Mouse (Mus musculus) ES-Bruce4 (cell line): ENCODE results near the gene Adamts1. TPM values are rescaled to one million over a fixed set of nuclear protein-coding genes. Genes with fewer than 3 reads are reported as not detected.

Source experiments
- H3K27ac ChIP-seq: 2 replicates; pipeline ENCODE4 v1.5.1; 2012; ENCODE audit warnings: low read length, inconsistent platforms; ENCODE audit not compliant: insufficient read depth
- H3K27me3 ChIP-seq: 2 replicates; pipeline ENCODE4 v1.6.1; 2012; ENCODE audit warnings: mild to moderate bottlenecking, low read length, inconsistent platforms; ENCODE audit not compliant: control insufficient read depth, poor library complexity, insufficient read depth, severe bottlenecking
- H3K36me3 ChIP-seq: 2 replicates; pipeline ENCODE4 v1.6.1; 2012; ENCODE audit warnings: inconsistent platforms, mild to moderate bottlenecking, low read length, moderate library complexity; ENCODE audit not compliant: control insufficient read depth, poor library complexity, insufficient read depth, severe bottlenecking
- H3K4me1 ChIP-seq: one replicate; pipeline ENCODE4 v1.8.1; 2011; ENCODE audit warnings: low read length; ENCODE audit not compliant: control insufficient read depth, insufficient read depth
- H3K4me3 ChIP-seq: 2 replicates; pipeline ENCODE4 v1.5.1; 2011; ENCODE audit warnings: low read depth, mild to moderate bottlenecking, low read length
- H3K9ac ChIP-seq: 2 replicates; pipeline ENCODE4 v1.6.1; 2012; ENCODE audit warnings: low read depth, mild to moderate bottlenecking, inconsistent platforms; ENCODE audit not compliant: poor library complexity, severe bottlenecking
- H3K9me3 ChIP-seq: replicated peaks from 2 replicates; pipeline ENCODE4 v1.6.1; 2012; ENCODE audit warnings: mild to moderate bottlenecking, low read length, inconsistent platforms; ENCODE audit not compliant: control insufficient read depth, poor library complexity, insufficient read depth, severe bottlenecking
- CTCF ChIP-seq: IDR thresholded peaks from one replicate; pipeline ENCODE4 v1.8.1; 2011; ENCODE audit warnings: low read depth, low read length
- EP300 ChIP-seq: IDR thresholded peaks from 2 replicates; pipeline ENCODE4 v1.6.1; 2011; ENCODE audit warnings: low read depth, low read length; ENCODE audit not compliant: insufficient read depth
- POLR2A ChIP-seq: IDR thresholded peaks from one replicate; pipeline ENCODE4 v1.8.1; 2011; ENCODE audit warnings: low read length; ENCODE audit not compliant: insufficient read depth
- polyA plus RNA-seq: library from polyadenylated mRNA; stranded (reverse); fragments of >200 nt; gene quantifications from 2 replicates; pipeline ENCODE4 v1.2.4, GENCODE M21; 2011; ENCODE audit warnings: low read depth; ENCODE audit not compliant: missing spikeins, insufficient read depth, insufficient read length

The Adamts1 gene
- polyA plus RNA-seq, 1 experiment, result 3.9 TPM

DNA sequence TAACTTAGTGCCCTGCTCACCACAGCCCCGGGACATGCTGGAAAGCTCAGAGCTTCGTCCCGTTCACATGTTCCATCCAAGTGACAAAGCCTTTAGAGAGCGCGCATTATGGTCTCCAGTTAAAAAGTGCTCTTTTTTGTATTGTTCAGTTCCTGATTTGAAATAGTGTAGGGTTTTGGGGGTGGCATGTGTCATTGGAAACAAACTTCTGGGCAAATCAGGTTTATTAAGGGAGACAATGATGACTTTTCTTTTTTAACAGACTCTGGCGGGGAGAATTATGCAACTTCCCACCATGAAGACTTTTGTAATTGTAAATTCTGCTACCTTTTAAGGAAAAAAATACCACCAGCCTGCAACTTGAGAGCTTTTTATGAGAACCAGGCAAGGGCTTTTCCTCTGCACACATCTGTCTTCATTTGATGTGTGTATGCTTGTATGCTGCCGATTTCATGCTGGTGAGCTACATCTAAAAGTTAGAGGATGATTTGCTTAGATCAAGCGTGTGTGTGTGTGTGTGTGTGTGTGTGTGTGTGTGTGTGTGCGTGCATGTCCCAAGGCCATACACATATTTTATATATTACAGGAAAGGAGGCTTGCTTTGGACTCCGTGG is 40.8 kb downstream of the Adamts1 start:
- Histone ChIP-seq H3K27me3 (no peaks in the 10 kb centered on the region), H3K27ac (no peak overlapping the region), H3K4me3 (no peak overlapping the region), H3K36me3 (no peaks in the 10 kb centered on the region), H3K9ac (no peak overlapping the region), H3K9me3 (no peaks in the 10 kb centered on the region), H3K4me1 (no peaks in the 10 kb centered on the region)
- no peak for TF ChIP-seq POLR2A
- no peak for TF ChIP-seq EP300
- TF ChIP-seq CTCF, result no peak

DNA sequence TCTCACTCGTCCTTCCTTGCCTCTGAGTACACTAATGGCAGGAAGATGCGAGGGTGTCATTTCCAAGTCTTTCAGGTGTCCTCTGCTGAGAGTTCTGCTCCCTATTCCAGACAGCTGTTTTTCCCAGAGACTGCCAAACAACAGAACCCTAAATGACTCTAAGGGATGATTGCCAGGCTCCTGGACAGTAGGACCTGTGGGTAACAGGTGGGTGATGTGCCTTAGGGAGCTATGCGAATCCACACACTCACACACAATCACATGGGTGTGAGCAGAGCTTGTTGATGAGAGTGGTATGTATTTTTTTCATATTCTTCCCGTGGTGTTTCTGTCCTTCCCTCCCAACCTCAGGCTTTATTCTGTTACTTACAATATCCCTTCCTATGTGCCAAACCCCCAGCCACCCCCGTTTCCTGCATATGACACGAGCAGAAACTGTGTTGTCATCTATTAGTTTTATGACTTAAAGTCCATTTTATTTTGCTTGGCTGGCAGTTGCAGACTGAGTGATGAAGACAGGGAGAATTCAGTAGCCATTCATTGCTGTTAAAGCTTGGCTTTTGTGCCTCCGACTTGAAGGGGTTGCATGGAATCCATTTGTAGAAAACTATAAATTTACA is 41.8 kb downstream of the Adamts1 start:
- H3K36me3 ChIP-seq, result no peaks in the 10 kb centered on the region
- no peak overlapping the region for H3K9ac ChIP-seq
- no peaks in the 10 kb centered on the region for H3K27me3 ChIP-seq
- H3K27ac ChIP-seq, result no peak overlapping the region
- H3K4me3 ChIP-seq, result no peak overlapping the region
- TF ChIP-seq EP300 (no peak), CTCF (no peak), POLR2A (no peak)
- H3K9me3 ChIP-seq, result no peaks in the 10 kb centered on the region
- no peaks in the 10 kb centered on the region for H3K4me1 ChIP-seq

DNA sequence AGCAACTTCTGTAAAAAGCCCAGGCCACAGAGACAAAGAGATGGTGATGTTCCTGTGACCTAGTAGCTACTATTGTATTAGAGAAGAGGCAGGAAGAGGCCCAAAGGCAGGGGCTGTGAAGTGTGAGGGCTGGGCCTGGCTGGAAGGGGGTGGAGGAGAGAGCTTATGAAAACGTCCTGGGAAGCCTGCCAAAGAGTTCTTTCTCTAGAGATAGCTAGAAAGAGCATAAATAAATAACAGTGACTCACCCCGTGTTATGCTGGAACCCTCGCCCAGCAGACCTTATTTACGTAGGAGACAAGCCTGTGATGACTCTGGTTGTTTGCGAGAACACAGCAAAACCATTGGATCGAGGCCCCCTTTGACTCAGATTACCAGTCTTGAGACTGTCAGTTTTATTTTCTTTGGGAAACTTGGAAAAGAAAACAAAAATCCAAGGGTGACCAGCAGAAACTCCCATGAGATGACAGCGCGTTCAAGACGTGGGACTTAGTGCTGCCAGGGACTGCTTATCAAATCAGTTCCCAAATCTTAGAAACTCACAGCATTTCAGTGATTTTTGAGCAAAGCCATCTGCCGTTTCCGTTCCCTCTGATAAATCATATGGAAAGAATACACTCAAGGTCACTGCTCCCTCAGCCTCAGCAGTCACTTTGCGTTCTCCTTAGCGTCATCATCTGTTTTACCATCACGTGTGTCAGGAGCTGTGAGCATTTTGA is 46.7 kb downstream of the Adamts1 start:
- H3K36me3 ChIP-seq, result no peaks in the 10 kb centered on the region
- no peaks in the 10 kb centered on the region for H3K4me1 ChIP-seq
- H3K9ac ChIP-seq, result no peak overlapping the region
- no peak overlapping the region for H3K27ac ChIP-seq
- H3K9me3 ChIP-seq, result no peaks in the 10 kb centered on the region
- TF ChIP-seq CTCF, result no peak
- TF ChIP-seq POLR2A, result no peak
- TF ChIP-seq EP300, result no peak
- no peak overlapping the region for H3K4me3 ChIP-seq
- no peaks in the 10 kb centered on the region for H3K27me3 ChIP-seq

DNA sequence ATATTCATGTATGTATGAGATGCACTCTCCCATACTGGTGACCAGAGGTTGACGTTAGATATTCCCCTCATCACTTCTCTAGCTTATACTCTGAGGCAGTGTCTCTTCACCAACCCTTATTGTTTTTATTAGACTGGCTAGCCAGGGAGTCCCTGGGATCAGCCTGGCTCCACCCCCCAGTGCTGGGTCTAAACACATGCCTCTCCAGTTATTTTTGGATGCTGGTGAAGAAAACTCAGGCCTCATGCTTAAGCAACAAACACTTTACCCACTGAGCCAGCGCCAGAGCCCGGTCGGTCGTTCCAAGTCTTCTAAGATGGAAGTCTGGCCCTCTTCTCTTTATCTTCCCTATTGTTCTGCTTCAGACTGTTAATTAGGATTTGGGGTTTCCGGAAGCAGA is 53.6 kb downstream of the Adamts1 start:
- Histone ChIP-seq H3K27me3 (no peaks in the 10 kb centered on the region), H3K9me3 (no peaks in the 10 kb centered on the region), H3K4me1 (no peaks in the 10 kb centered on the region), H3K27ac (no peak overlapping the region), H3K4me3 (no peak overlapping the region), H3K36me3 (no peaks in the 10 kb centered on the region), H3K9ac (no peak overlapping the region)
- TF ChIP-seq EP300 (no peak), CTCF (no peak), POLR2A (no peak)

DNA sequence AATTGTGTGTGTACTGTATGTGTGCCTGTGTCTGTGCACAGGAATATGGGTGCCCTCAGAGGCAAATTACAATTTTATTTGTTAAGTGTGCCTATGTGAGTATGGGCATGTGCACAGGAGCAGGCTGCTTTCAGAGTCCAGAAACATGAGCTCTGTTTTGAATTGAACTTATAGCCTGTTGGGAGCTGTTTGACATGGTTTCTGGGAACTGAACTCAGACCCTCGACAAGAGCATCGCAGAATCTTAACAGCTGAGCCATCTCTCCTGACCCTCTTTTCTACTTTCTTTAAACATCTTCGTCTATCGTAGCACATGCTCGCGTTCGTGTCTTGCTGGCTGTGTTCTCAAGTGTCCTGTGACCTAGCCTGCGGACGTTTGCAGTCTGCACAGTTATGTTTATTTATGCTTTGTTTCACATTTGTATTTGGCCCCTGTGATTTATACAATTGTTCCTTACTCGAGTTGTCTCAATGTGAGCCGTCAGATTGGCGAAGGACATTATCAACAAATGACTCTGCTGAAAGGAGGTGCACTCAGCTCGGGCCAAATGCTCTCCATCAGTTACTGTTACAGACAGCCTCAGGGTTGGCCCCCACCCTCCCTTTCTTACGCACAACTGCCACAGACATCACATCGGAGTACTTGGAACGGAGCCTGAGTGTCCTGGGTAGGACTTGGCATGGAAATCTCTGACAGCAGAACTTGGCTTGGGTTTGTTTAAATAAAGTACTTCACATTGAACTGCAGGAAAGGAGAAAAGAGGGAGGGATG is 55.1 kb downstream of the Adamts1 start:
- Histone ChIP-seq H3K36me3 (no peaks in the 10 kb centered on the region), H3K27ac (no peak overlapping the region), H3K27me3 (no peaks in the 10 kb centered on the region), H3K4me3 (no peak overlapping the region), H3K4me1 (no peaks in the 10 kb centered on the region), H3K9ac (no peak overlapping the region), H3K9me3 (no peaks in the 10 kb centered on the region)
- no peak for TF ChIP-seq CTCF
- no peak for TF ChIP-seq POLR2A
- no peak for TF ChIP-seq EP300
